Mouse (Mus musculus): ENCODE measurements around the gene Bmper.

GRCm38 (mm10) chr9:23212303-23212702, 10.6 kb upstream of the Bmper start:
- TF ChIP-seq CTCF (IDR thresholded peaks at IDR 0.05; ENCODE audit: low read depth) (peak; percentile 94), EP300 (optimal IDR thresholded peaks at IDR 0.05) (no peak)

All from stomach, postnatal 0 days (tissue).